Mouse (Mus musculus): Measurements from ENCODE around the gene Pifo. TPM values are rescaled to one million over a fixed set of nuclear protein-coding genes. Genes with fewer than 3 reads are reported as not detected.

Pifo gene
- not detected for polyA plus RNA-seq (2014; fragmentation: Illumina TruSeq; extraction: RNeasy Lipid Tissue Mini Kit (QIAGEN cat#74804); ENCODE audit: low read depth, low replicate concordance)

GRCm38 (mm10) chr3:106014546-106014945, at the start of gene Pifo:
TSS of gene Pifo (minus strand) at chr3:106014646.

DNA sequence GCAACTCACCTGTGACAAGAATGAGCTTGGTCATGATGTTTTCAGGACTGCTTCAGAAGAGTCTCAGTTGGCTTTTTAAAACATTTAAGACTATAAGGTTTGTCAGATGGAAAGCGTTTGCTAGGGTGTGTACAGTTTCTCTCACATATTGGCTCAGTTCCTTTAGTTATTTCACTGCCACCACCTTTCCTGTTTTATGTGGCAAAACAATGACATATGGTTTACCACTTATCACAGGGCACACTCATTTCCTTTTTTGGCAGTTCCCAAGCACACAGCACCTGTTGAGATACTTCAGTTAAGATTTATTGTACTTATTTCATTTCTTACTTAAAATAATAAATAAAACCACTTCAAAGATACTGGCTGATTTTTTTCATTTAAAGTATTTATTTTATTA, 18.3 kb upstream of the Pifo start, which contains the start of gene Chil5:
TSS of gene Chil5 (minus strand) at position 34 of the 400 bp plus-strand sequence.

GRCm38 (mm10) chr3:105973411-105973810, 41.0 kb downstream of the Pifo start, which contains the start of gene Ovgp1:
TSS of gene Ovgp1 (plus strand) at chr3:105973711.

DNA sequence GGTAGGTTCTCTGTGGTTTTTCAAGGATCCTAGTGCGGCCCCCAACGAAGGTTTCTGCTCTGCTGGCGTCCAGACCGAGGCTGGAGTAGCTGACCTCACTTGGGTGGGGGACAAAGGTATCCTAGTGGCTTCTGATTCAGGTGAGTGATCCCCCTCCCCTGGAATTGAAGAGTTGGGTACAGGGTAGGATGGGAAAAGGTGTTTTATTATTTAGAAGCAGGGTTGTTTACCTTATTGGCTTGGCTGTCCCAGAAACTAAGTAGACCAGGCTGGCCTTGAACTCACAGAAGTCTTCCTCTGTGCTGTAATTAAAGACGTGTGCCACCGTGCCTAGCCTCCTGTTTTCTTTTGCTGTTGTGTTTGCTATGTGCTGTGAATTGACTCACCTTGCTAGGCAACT, 54.4 kb downstream of the Pifo start, which contains the start of gene Atp5f1:
TSS of gene Atp5f1 (minus strand) at position 101 of the 400 bp plus-strand sequence.

DNA sequence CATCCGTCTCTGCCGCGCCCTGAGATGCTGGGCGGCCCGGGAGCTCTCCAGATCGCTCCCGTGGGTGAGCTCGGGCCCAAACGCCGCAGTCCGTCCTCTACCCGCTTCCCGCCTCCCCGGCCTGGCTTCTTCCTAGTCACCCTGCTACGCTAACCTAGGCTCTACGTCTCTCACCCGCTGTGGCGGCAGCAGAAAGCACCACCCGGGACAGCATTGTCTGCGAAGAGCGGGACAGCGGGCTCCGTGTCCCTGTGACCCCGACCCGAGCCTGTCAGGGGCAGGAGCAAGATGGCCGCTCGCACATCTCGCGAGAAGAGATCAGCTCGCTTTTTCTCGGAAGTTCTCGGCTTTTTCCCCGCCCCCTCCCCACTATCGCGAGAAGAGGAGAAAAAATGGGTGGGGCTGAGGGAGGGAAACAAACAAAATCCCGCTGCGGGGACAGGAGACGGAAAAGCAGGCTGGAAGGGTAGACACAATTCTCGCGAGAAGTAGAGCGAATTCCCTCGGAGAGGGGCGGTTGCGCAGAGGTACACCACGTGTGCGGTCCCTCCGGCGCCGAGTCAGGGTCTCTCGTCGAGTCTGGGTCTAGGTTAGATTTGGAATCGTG, 55.4 kb downstream of the Pifo start, which contains the start of gene Wdr77:
TSS of gene Wdr77 (plus strand) at position 396 of the 607 bp plus-strand sequence.

Other genes starting within 250 kb of the Pifo start
- gene Rap1a, start 213.3 kb downstream of the Pifo start, polyA plus RNA-seq (2014; fragmentation: Illumina TruSeq; extraction: RNeasy Lipid Tissue Mini Kit (QIAGEN cat#74804); ENCODE audit: low read depth, low replicate concordance): 326 TPM
- gene Adora3, start 143.8 kb downstream of the Pifo start, polyA plus RNA-seq (2014; fragmentation: Illumina TruSeq; extraction: RNeasy Lipid Tissue Mini Kit (QIAGEN cat#74804); ENCODE audit: low read depth, low replicate concordance): not detected
- gene Tmigd3, start 143.7 kb downstream of the Pifo start, polyA plus RNA-seq (2014; fragmentation: Illumina TruSeq; extraction: RNeasy Lipid Tissue Mini Kit (QIAGEN cat#74804); ENCODE audit: low read depth, low replicate concordance): not detected
- gene I830077J02Rik, start 82.0 kb downstream of the Pifo start, polyA plus RNA-seq (2014; fragmentation: Illumina TruSeq; extraction: RNeasy Lipid Tissue Mini Kit (QIAGEN cat#74804); ENCODE audit: low read depth, low replicate concordance): 1.2 TPM
- gene Wdr77, start 55.3 kb downstream of the Pifo start, polyA plus RNA-seq (2014; fragmentation: Illumina TruSeq; extraction: RNeasy Lipid Tissue Mini Kit (QIAGEN cat#74804); ENCODE audit: low read depth, low replicate concordance): 20.4 TPM
- 984 TPM for gene Atp5f1, start 54.5 kb downstream of the Pifo start, polyA plus RNA-seq (2014; fragmentation: Illumina TruSeq; extraction: RNeasy Lipid Tissue Mini Kit (QIAGEN cat#74804); ENCODE audit: low read depth, low replicate concordance)
- gene Ovgp1, start 40.9 kb downstream of the Pifo start, polyA plus RNA-seq (2014; fragmentation: Illumina TruSeq; extraction: RNeasy Lipid Tissue Mini Kit (QIAGEN cat#74804); ENCODE audit: low read depth, low replicate concordance): 0.32 TPM
- gene Chil5, start 18.2 kb upstream of the Pifo start, polyA plus RNA-seq (2014; fragmentation: Illumina TruSeq; extraction: RNeasy Lipid Tissue Mini Kit (QIAGEN cat#74804); ENCODE audit: low read depth, low replicate concordance): not detected
- not detected for gene Chia1, start 98.6 kb upstream of the Pifo start, polyA plus RNA-seq (2014; fragmentation: Illumina TruSeq; extraction: RNeasy Lipid Tissue Mini Kit (QIAGEN cat#74804); ENCODE audit: low read depth, low replicate concordance)
- 0.66 TPM for gene Chil3, start 152.9 kb upstream of the Pifo start, polyA plus RNA-seq (2014; fragmentation: Illumina TruSeq; extraction: RNeasy Lipid Tissue Mini Kit (QIAGEN cat#74804); ENCODE audit: low read depth, low replicate concordance)
- not detected for gene Chil4, start 204.9 kb upstream of the Pifo start, polyA plus RNA-seq (2014; fragmentation: Illumina TruSeq; extraction: RNeasy Lipid Tissue Mini Kit (QIAGEN cat#74804); ENCODE audit: low read depth, low replicate concordance)